Mouse (Mus musculus) embryonic stem cell, embryonic (primary cell): ENCODE data around the gene Pomp.

ENCODE experiments used
- CTCF ChIA-PET, 4 experiments: fragments of 300-600 bp in 2 of 4; fragments of 350-600 bp in 2 of 4; sonication (Branson Sonifier 250); formaldehyde crosslinking; loops; one replicate each; lab custom pipeline; 2022; ENCODE audit warnings: inconsistent platforms in 2 of 4; lab: Charles Lee
- POLR2A ChIA-PET, 4 experiments: fragments of 300-600 bp in 2 of 4; fragments of 350-600 bp in 2 of 4; sonication (Branson Sonifier 250); formaldehyde crosslinking; loops; one replicate each; lab custom pipeline; 2022; ENCODE audit warnings: antibody characterized with exemption in 4 of 4, inconsistent platforms in 1 of 4; lab: Charles Lee

Pomp gene

GRCm38 (mm10) chr5:147910807-147911509, 50.7 kb downstream of the Pomp start:
- ChIA-PET CTCF (interaction anchor here (0.6 to 2.3 kb wide), 20 partner anchors 8 to 1367 kb away, joined by 3 to 16 read pairs (median 4); partner anchors contain the start of genes Slc46a3 (in 2 of the 4) and Mtus2 (in 1 of the 4)), POLR2A (interaction anchor here in 2 of 4 experiments (0.5 to 0.9 kb wide), 4 partner anchors 15 to 497 kb away, joined by 3 to 6 read pairs (median 4); partner anchors contain the start of gene Slc46a3 (in 1 of the 2))

GRCm38 (mm10) chr5:147911744-147912143, 51.5 kb downstream of the Pomp start:
- POLR2A ChIA-PET: interaction anchor here in 1 of 4 experiments (0.6 kb wide), 1 partner anchor 19 kb away, joined by 3 read pairs; no protein-coding TSS in a partner anchor
- CTCF ChIA-PET: interaction anchor here (0.6 to 1.6 kb wide), 10 partner anchors 8 to 1366 kb away, joined by 3 to 11 read pairs (median 4); partner anchors contain the start of gene Slc46a3 (in 1 of the 4)

- ChIA-PET POLR2A (interaction anchor here in 1 of 4 experiments (0.7 to 2.1 kb wide), 4 partner anchors 39 to 642 kb away, joined by 3 to 7 read pairs (median 4); no protein-coding TSS in a partner anchor), CTCF (interaction anchor here in 3 of 4 experiments (0.7 to 2.0 kb wide), 4 partner anchors 12 to 79 kb away, joined by 3 to 14 read pairs (median 4); no protein-coding TSS in a partner anchor)
Observed at GRCm38 (mm10) chr5:147913241-147913842, 53.1 kb downstream of the Pomp start.

- ChIA-PET CTCF (interaction anchor here in 3 of 4 experiments (0.5 to 1.4 kb wide), 6 partner anchors 11 to 331 kb away, joined by 3 to 5 read pairs (median 3); no protein-coding TSS in a partner anchor), POLR2A (interaction anchor here in 1 of 4 experiments (1.2 to 1.5 kb wide), 2 partner anchors 21 to 467 kb away, joined by 3 read pairs; partner anchors contain the start of gene Slc46a3)
Observed at GRCm38 (mm10) chr5:147915038-147915566, 54.8 kb downstream of the Pomp start.

- ChIA-PET POLR2A (interaction anchor here in 1 of 4 experiments (0.5 kb wide), 1 partner anchor 500 kb away, joined by 4 read pairs; no protein-coding TSS in a partner anchor), CTCF (interaction anchor here in 3 of 4 experiments (0.7 to 1.4 kb wide), 3 partner anchors 10 to 1054 kb away, joined by 3 to 6 read pairs (median 5); no protein-coding TSS in a partner anchor)
Observed at GRCm38 (mm10) chr5:147916171-147916570, 55.9 kb downstream of the Pomp start.

GRCm38 (mm10) chr5:147918044-147918846, 58.0 kb downstream of the Pomp start:
- CTCF ChIA-PET: interaction anchor here in 2 of 4 experiments (0.6 to 0.7 kb wide), 3 partner anchors 11 to 486 kb away, joined by 3 to 5 read pairs (median 3); no protein-coding TSS in a partner anchor
- POLR2A ChIA-PET: interaction anchor here in 1 of 4 experiments (1.0 kb wide), 1 partner anchor 10 kb away, joined by 3 read pairs; no protein-coding TSS in a partner anchor

- CTCF ChIA-PET: interaction anchor here (0.6 to 2.0 kb wide), 7 partner anchors 11 to 149 kb away, joined by 3 to 14 read pairs (median 8); no protein-coding TSS in a partner anchor
Observed at GRCm38 (mm10) chr5:147924621-147925020, 64.4 kb downstream of the Pomp start.

More at GRCm38 (mm10) chr5:147924621-147925020, 64.4 kb downstream of the Pomp start:
- POLR2A ChIA-PET: no interaction called here
